Mouse (Mus musculus): ENCODE data around the gene Sept11.

DNA sequence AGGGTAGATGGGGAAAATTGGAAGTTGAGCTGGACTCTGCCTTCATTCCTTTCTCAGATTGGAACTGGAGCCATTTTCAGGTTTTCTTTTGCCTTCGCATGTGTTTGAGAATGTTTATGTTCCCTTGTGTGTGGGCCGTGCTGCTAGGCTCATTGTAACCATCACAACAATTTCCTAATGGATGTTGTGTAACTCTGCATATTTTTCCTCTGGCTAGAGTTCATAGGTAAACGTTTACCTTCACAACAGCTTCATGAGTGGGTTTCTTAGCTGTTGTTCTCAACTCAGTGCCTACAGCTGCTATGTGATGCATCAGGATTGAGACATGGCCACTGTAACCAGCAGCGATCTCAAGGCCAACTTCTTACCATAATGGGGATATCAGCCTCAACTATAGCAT, 15.5 kb downstream of the Sept11 start:
- TF ChIP-seq CTCF (IDR thresholded peaks at IDR 0.05; ENCODE audit: borderline replicate concordance, insufficient read depth, low read depth, low read length) (no peak), POLR2A (IDR thresholded peaks at IDR 0.05; ENCODE audit: borderline replicate concordance, insufficient read depth, low read length) (no peak)
